Mouse (Mus musculus) MEL-GATA-1-ER (cell line): ENCODE data around the gene Smpd3.

Source experiments
- DNase-seq: peaks from one replicate; pipeline ENCODE4 v3.0.0-alpha.2; 2012; ENCODE audit warnings: low read depth; ENCODE audit errors: extremely low read depth

Gene Smpd3

GRCm38 (mm10) chr8:106337852-106338521 lies at the start of gene Smpd3:
Gene Smpd3, minus strand, starts transcription at chr8:106337988.
- DNase-seq: peak; percentile 98

GRCm38 (mm10) chr8:106381026-106381425 lies 43.2 kb upstream of the Smpd3 start:
- no peak for DNase-seq

GRCm38 (mm10) chr8:106379357-106379756 lies 41.6 kb upstream of the Smpd3 start:
- DNase-seq: no peak

- DNase-seq: no peak
Measured at GRCm38 (mm10) chr8:106378501-106379048, 40.8 kb upstream of the Smpd3 start.

GRCm38 (mm10) chr8:106376862-106377261 lies 39.1 kb upstream of the Smpd3 start:
- no peak for DNase-seq

GRCm38 (mm10) chr8:106375957-106376356 lies 38.2 kb upstream of the Smpd3 start:
- no peak for DNase-seq

GRCm38 (mm10) chr8:106369069-106369468 lies 31.3 kb upstream of the Smpd3 start:
- DNase-seq: no peak

GRCm38 (mm10) chr8:106368501-106368900 lies 30.7 kb upstream of the Smpd3 start:
- no peak for DNase-seq

- peak; percentile 12 for DNase-seq
Measured at GRCm38 (mm10) chr8:106364837-106365236, 27.0 kb upstream of the Smpd3 start.

GRCm38 (mm10) chr8:106364278-106364677 lies 26.5 kb upstream of the Smpd3 start:
- DNase-seq: peak; percentile 13

GRCm38 (mm10) chr8:106363321-106363720 lies 25.5 kb upstream of the Smpd3 start:
- no peak for DNase-seq

- no peak for DNase-seq
Measured at GRCm38 (mm10) chr8:106359650-106360338, 22.0 kb upstream of the Smpd3 start.

GRCm38 (mm10) chr8:106351135-106351534 lies 13.3 kb upstream of the Smpd3 start:
- DNase-seq: no peak

GRCm38 (mm10) chr8:106349398-106349797 lies 11.6 kb upstream of the Smpd3 start:
- no peak for DNase-seq

GRCm38 (mm10) chr8:106346123-106346522 lies 8.3 kb upstream of the Smpd3 start:
- no peak for DNase-seq

- no peak for DNase-seq
Measured at GRCm38 (mm10) chr8:106343471-106343870, 5.7 kb upstream of the Smpd3 start.

GRCm38 (mm10) chr8:106342828-106343227 lies 5.0 kb upstream of the Smpd3 start:
- DNase-seq: peak; percentile 88

GRCm38 (mm10) chr8:106338741-106339209 lies 987 bp upstream of the Smpd3 start:
- DNase-seq: peak; percentile 72

- no peak for DNase-seq
Measured at GRCm38 (mm10) chr8:106336561-106336960, 1.2 kb downstream of the Smpd3 start.

- no peak for DNase-seq
Measured at GRCm38 (mm10) chr8:106336031-106336430, 1.8 kb downstream of the Smpd3 start.

- DNase-seq: no peak
Measured at GRCm38 (mm10) chr8:106335196-106335595, 2.6 kb downstream of the Smpd3 start.

- DNase-seq: no peak
Measured at GRCm38 (mm10) chr8:106333346-106333745, 4.4 kb downstream of the Smpd3 start.
